Mouse (Mus musculus) heart, embryonic 15.5 days (tissue): ENCODE measurements at regions not wholly inside any gene's neighbourhood (a gene's known extent, or its start where the extent isn't known, plus 50 kb on each side); places are given as distances from the start of the nearest gene placed in this dataset.

ENCODE experiments used
- ATAC-seq: fragments of 200-750 bp; cut with Nextera tagmentation; replicated peaks from 2 replicates; pipeline ENCODE4 v1.8.0; 2017; ENCODE audit warnings: low read depth, moderate TSS enrichment; ENCODE audit not compliant: insufficient number of reproducible peaks, insufficient read depth, low FRiP score
- H3K27ac ChIP-seq: fragments of 300-500 bp; sonication (generic); 2 replicates; pipeline ENCODE4 v1.5.1; 2015; ENCODE audit warnings: mild to moderate bottlenecking, inconsistent platforms
- H3K27me3 ChIP-seq: fragments of 300-500 bp; sonication (generic); 2 replicates; pipeline ENCODE4 v1.6.1; 2015; ENCODE audit warnings: inconsistent platforms
- H3K36me3 ChIP-seq: fragments of 300-500 bp; sonication (generic); 2 replicates; pipeline ENCODE4 v1.6.1; 2015; ENCODE audit warnings: mild to moderate bottlenecking, inconsistent platforms
- H3K4me1 ChIP-seq: fragments of 300-500 bp; sonication (generic); replicated peaks from 2 replicates; pipeline ENCODE4 v1.6.1; 2015; ENCODE audit warnings: inconsistent platforms
- H3K4me2 ChIP-seq: fragments of 300-500 bp; sonication (generic); 2 replicates; pipeline ENCODE4 v1.6.1; 2015; ENCODE audit warnings: inconsistent platforms, mild to moderate bottlenecking, moderate library complexity
- H3K4me3 ChIP-seq: fragments of 300-500 bp; sonication (generic); 2 replicates; pipeline ENCODE4 v1.5.1; 2015; ENCODE audit warnings: mild to moderate bottlenecking, inconsistent platforms
- H3K9ac ChIP-seq: fragments of 300-500 bp; sonication (generic); 2 replicates; pipeline ENCODE4 v1.6.1; 2015; ENCODE audit warnings: mild to moderate bottlenecking, inconsistent platforms
- H3K9me3 ChIP-seq: fragments of 300-500 bp; sonication (generic); replicated peaks from 2 replicates; pipeline ENCODE4 v1.6.1; 2016; ENCODE audit warnings: inconsistent platforms
- WGBS: fragments of 180-500 bp; shearing (Covaris S2); methylation state at CpG from one replicate; pipeline ENCODE4 v1.1.7; 2015; ENCODE audit warnings: mixed read lengths; 5-methylcytosine and 5-hydroxymethylcytosine counted together

DNA sequence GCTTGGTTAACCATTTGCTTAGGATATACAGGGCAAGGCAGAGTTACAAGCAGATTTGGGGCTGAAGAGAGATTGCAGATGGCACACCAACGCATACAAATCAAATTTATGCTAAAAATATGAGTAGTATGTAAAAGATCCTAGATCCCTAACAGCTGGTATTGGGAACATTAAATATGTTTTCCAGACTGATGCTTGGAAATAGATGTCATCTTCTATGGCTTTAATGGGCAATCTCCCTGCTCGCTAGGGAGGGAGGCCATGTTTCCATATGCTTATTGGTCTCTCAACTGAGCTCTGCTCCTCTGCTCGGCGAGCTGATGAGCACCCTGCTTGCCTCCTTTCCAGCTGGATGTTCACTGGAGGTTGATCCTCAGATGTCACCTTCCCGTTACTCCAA is 82.0 kb upstream of the Slc35f3 start:
- Histone ChIP-seq H3K4me1 (no peaks in the 10 kb centered on the region), H3K4me2 (no peak overlapping the region), H3K4me3 (no peak overlapping the region), H3K36me3 (no peaks in the 10 kb centered on the region), H3K27me3 (no peaks in the 10 kb centered on the region), H3K9ac (no peak overlapping the region), H3K9me3 (no peaks in the 10 kb centered on the region), H3K27ac (no peak overlapping the region)
- WGBS = 80% methylated on average over 5 of the region's 5 CpGs
- ATAC-seq = no peak

DNA sequence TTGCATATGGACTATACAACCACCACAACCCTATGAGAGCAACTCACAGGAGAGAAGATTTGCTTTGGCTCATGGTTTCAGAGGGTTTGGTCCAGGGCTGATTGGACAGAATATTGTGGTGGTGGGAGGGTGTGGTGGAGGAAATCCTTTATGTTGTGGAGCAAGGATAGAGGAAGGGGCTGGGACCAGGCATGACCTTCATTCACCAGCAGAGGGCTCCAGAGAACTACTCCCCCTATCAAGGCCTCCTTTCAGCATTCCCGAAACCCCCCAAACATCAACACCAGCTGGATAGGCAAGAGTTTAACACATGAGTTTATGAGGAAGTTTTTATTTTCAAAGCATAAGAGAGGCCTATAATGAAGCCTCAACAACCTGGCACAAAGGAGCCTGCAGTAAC is 76.7 kb upstream of the Slc35f3 start:
- Histone ChIP-seq H3K4me2 (no peak overlapping the region), H3K36me3 (no peaks in the 10 kb centered on the region), H3K9ac (no peak overlapping the region), H3K4me3 (no peak overlapping the region), H3K9me3 (no peaks in the 10 kb centered on the region), H3K27ac (no peak overlapping the region), H3K4me1 (no peaks in the 10 kb centered on the region), H3K27me3 (no peaks in the 10 kb centered on the region)
- 68% methylated on average over 1 of the region's 1 CpGs for WGBS
- no peak for ATAC-seq

DNA sequence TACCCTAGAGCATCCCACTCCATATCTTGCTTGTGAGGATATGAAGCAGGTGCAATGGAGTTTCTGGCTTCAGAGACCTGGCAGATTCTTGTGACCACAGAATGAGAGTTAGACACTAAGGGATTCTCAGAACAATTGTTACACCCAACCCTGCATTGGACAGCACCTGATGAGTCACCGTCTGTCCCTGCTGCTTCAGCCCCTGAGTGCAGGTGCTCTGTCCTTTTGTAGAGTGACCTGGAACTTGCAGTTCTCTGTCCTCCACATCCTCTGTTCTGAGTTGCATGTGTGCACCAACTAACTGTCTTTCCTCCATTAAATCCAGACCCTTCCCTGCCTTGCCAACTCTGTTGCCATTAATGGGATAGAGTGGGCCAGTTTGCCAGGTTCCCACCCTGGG is 66.6 kb upstream of the Slc35f3 start:
- 91% methylated on average over 1 of the region's 1 CpGs for WGBS
- no peak overlapping the region for H3K4me3 ChIP-seq
- no peaks in the 10 kb centered on the region for H3K9me3 ChIP-seq
- H3K4me2 ChIP-seq = no peak overlapping the region
- no peak for ATAC-seq
- no peak overlapping the region for H3K9ac ChIP-seq
- 0 out of 2 replicates have a peak, but pooled peaks cover 6% of the 10 kb centered on the region for H3K27me3 ChIP-seq
- H3K4me1 ChIP-seq = no peaks in the 10 kb centered on the region
- H3K36me3 ChIP-seq = no peaks in the 10 kb centered on the region
- H3K27ac ChIP-seq = no peak overlapping the region

DNA sequence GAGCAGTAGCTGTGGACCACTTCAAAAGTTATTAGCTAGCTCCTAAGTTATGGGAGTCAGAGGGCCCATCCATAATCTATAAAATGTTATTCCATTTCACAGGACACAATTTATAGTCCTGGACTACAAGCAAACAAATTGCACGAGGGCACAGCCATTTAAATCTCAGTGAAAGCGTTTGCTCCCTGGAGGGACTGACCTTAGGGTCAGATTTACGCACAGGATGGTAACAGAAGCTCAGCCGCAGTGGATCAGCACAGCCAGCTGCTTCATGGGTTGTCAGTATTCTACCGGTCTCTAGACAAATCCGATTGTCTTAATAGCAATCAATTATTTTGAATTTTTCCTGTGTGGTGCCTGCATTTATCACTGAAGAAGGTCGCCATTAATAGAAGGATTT is 65.8 kb upstream of the Slc35f3 start:
- Histone ChIP-seq H3K4me1 (no peaks in the 10 kb centered on the region), H3K27ac (no peak overlapping the region), H3K9ac (no peak overlapping the region), H3K4me3 (no peak overlapping the region), H3K9me3 (no peaks in the 10 kb centered on the region), H3K4me2 (no peak overlapping the region), H3K27me3 (0 out of 2 replicates have a peak, but pooled peaks cover 6% of the 10 kb centered on the region), H3K36me3 (no peaks in the 10 kb centered on the region)
- 60% methylated on average over 7 of the region's 7 CpGs for WGBS
- ATAC-seq = no peak

DNA sequence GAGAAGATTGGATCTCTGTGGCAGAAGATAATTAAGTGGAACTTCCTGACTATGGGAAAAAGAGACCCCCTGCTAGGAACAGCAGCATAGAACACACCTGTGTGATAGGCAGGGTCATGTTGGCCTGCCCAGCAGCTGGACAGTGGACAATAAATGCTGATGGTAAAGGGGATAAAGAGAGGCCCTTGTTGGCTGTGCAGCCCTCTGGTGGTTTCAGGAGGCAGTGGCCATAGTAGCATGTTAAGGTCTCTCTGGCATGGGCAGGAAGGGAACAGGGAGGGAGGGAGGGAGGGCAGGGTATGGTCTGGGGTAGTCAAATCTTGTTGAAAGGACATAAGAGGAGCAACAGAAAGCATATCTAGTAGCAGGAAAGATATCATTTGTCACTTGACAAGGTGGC is 58.7 kb upstream of the Slc35f3 start:
- H3K27me3 ChIP-seq = 0 out of 2 replicates have a peak, but pooled peaks cover under 1% of the 10 kb centered on the region
- H3K36me3 ChIP-seq = no peaks in the 10 kb centered on the region
- no peak overlapping the region for H3K4me2 ChIP-seq
- no peak overlapping the region for H3K9ac ChIP-seq
- no peak overlapping the region for H3K27ac ChIP-seq
- H3K4me1 ChIP-seq = no peaks in the 10 kb centered on the region
- H3K9me3 ChIP-seq = no peaks in the 10 kb centered on the region
- no peak for ATAC-seq
- no peak overlapping the region for H3K4me3 ChIP-seq

DNA sequence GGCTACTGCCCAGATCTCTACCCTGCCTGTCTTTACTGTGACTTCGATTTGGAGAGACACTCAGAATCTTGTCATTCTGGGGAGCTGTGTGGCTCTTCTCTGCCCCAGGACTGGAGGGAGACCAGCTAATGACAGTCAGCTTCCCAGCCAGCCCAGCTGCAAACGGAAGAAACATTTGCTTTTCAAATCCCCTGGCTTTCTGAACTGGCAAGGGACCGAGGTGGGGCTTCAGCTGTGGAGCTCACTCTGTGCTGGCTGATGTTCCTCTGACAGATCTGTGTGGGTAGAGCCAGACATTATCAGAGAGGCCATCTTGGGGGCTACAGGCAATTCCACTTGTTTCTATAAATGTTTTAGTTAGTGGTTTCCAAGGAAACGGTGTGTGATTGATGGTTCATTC is 54.0 kb upstream of the Slc35f3 start:
- 35% methylated on average over 4 of the region's 4 CpGs for WGBS
- no peaks in the 10 kb centered on the region for H3K4me1 ChIP-seq
- ATAC-seq = no peak

More for the DNA sequence above, 54.0 kb upstream of the Slc35f3 start:
- no peak overlapping the region for H3K4me3 ChIP-seq
- H3K27me3 ChIP-seq = no peaks in the 10 kb centered on the region
- H3K27ac ChIP-seq = no peak overlapping the region
- H3K9me3 ChIP-seq = no peaks in the 10 kb centered on the region
- H3K36me3 ChIP-seq = no peaks in the 10 kb centered on the region
- H3K9ac ChIP-seq = no peak overlapping the region
- no peak overlapping the region for H3K4me2 ChIP-seq
